Mouse (Mus musculus): ENCODE data around the gene Ppbp. TPM values are rescaled to one million over a fixed set of nuclear protein-coding genes. Genes with fewer than 3 reads are reported as not detected.
"Not testable (repeated sequence)": the region's sequence is repeated elsewhere in the genome, so short reads cannot be mapped to it uniquely, and the experiment has no call there.

Gene Ppbp
- polyA plus RNA-seq, 1 experiment from 2014 or later = 2.9 TPM

DNA sequence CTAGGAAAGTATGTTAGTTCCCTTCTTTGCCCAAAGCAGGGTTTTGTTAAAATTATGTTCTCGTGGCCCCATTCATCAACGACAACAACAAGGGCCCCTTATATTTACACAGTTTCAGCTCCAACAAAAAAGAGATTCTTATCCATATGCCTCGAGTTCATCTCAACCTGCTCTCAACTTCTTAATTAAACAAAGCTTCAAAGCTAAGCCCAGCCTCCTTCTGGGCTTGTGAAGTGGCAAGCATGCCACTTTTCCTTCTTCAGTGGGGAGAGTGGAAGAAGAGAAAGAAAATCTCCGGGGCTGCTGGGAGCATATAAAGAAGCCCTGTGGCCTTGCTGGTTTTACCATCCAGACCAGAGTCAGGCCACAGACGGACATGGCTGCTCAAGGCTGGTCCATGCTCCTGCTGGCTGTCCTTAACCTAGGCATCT is 25.9 kb downstream of the Ppbp start, which contains the start of gene Cxcl15:
Gene Cxcl15, plus strand, starts transcription at position 340 of the 431 bp plus-strand sequence.
- H3K36me3 ChIP-seq = no peaks in the 10 kb centered on the region
- H3K27me3 ChIP-seq = no peaks in the 10 kb centered on the region
- H3K9me3 ChIP-seq = no peaks in the 10 kb centered on the region
- no peak within 1 kb of the TSS for H3K4me2 ChIP-seq
- H3K4me1 ChIP-seq (replicated peaks) = no peaks in the 10 kb centered on the region
- H3K27ac ChIP-seq (replicated peaks) = no peak within 1 kb of the TSS
- WGBS = 76% methylated on average over 5 of the region's 5 CpGs
- no peak for ATAC-seq (ENCODE audit: low read depth)
- H3K9ac ChIP-seq = no peak within 1 kb of the TSS
- no peak within 1 kb of the TSS for H3K4me3 ChIP-seq

- H3K4me1 ChIP-seq (replicated peaks); H3K9ac ChIP-seq; H3K4me3 ChIP-seq; H3K4me2 ChIP-seq; H3K27ac ChIP-seq (replicated peaks); H3K36me3 ChIP-seq; H3K9me3 ChIP-seq; ATAC-seq (ENCODE audit: low read depth); H3K27me3 ChIP-seq: not testable (repeated sequence)
- WGBS = 89% methylated on average over 2 of the region's 2 CpGs
Observed at GRCm38 (mm10) chr5:90795392-90795791, 27.1 kb downstream of the Ppbp start.

DNA sequence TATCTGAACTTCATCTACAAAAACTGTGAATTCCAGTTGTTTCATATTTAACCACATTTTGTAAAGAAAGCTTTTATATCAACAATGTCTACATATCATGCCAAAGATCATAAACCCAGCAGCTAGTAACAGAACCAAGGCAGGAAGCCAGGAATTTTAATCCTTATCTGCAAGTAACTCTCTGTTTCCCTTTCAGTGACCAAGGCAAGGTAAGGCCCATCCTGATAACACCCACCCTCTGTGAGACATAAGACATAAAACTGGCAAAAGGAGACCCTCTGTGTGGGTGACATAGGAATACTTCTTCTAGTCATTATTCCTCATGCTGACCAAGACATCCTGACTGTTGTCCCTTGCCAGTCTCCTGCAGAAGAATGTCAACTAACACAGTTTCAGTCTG is 36.3 kb downstream of the Ppbp start:
- no peaks in the 10 kb centered on the region for H3K36me3 ChIP-seq
- H3K9me3 ChIP-seq = no peaks in the 10 kb centered on the region
- no peak for ATAC-seq (ENCODE audit: low read depth)
- H3K4me2 ChIP-seq = no peak overlapping the region
- H3K9ac ChIP-seq = no peak overlapping the region
- H3K27me3 ChIP-seq = no peaks in the 10 kb centered on the region
- H3K4me3 ChIP-seq = no peak overlapping the region
- no peak overlapping the region for H3K27ac ChIP-seq (replicated peaks)
- H3K4me1 ChIP-seq (replicated peaks) = no peaks in the 10 kb centered on the region

DNA sequence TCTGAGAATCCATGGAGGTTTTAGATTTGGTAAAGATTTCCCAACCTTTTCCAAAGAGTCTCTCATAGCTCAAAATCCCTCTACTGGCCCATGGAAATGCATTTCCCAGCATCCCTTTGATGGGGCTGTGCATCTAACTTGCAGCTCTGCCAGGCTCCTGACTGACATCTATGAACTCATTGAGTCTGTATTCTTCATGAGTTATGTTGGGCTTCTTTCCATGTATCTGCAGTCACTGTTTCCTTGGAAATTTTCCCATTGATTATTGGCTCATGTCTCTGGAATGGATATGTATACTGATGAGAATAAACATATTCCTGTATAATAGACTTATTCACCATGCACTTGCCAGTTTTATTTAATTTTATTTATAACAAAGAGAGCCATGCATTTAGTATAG is 37.7 kb downstream of the Ppbp start:
- no peak overlapping the region for H3K9ac ChIP-seq
- H3K4me3 ChIP-seq = no peak overlapping the region
- ATAC-seq (ENCODE audit: low read depth) = no peak
- H3K27ac ChIP-seq (replicated peaks) = no peak overlapping the region
- H3K27me3 ChIP-seq = no peaks in the 10 kb centered on the region
- H3K9me3 ChIP-seq = no peaks in the 10 kb centered on the region
- H3K4me2 ChIP-seq = no peak overlapping the region
- no peaks in the 10 kb centered on the region for H3K36me3 ChIP-seq
- no peaks in the 10 kb centered on the region for H3K4me1 ChIP-seq (replicated peaks)

DNA sequence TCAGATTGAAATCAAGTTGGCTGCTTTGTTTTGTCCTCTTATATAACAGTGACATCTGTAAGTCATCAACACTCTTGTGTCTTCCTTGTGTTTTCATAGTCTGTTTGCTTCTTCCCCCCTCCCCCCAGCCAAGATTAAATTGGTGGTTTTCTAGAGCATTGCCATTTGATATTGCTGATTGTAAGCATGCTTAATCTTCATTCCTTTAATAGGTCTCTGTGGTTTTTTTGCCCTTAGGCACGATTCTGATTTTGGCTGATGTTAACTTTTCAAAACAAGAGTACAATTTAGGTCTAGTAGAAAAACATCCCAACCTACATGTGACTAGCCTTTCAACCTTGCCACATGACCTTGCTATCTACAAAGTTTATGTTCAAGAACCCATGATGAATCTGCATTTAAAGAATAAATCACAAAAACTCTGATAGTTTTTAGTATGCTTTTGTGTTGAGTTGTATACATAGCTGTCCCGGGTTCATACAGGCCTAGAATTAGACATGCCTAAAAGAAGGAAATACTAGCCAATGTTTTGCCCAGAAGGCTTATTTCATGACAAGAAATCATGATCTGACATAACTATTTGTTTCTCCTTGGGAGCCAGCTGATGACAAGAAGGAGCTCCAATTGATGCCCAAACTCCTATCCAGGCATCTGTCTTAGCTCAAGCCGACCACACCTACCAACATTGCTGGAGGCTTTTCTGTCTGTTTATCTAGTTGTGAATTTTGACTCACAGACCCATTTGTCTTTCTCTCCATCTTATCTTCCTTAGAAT is 39.0 kb downstream of the Ppbp start:
- 84% methylated on average over 3 of the region's 3 CpGs for whole genome bisulfite sequencing
- no peak overlapping the region for H3K4me2 ChIP-seq
- no peaks in the 10 kb centered on the region for H3K27me3 ChIP-seq
- no peaks in the 10 kb centered on the region for H3K9me3 ChIP-seq
- H3K4me1 ChIP-seq (replicated peaks) = no peaks in the 10 kb centered on the region
- no peak overlapping the region for H3K4me3 ChIP-seq
- no peak overlapping the region for H3K27ac ChIP-seq (replicated peaks)
- no peak overlapping the region for H3K9ac ChIP-seq
- no peaks in the 10 kb centered on the region for H3K36me3 ChIP-seq
- no peak for ATAC-seq (ENCODE audit: low read depth)

Small RNA genes within 50 kb of the gene (microRNA-seq; reads per million reads assigned to microRNA genes)
- not detected for gene Gm24322

Other genes with a start within 250 kb of the Ppbp start
- not detected in 2 replicates for gene Afm, start 249.6 kb upstream of the Ppbp start, polyA plus RNA-seq (2015; fragmentation: Nextera tagmentation; extraction: Ambion mirVana)
- not detected in 2 replicates for gene 5830473C10Rik, start 207.4 kb upstream of the Ppbp start, polyA plus RNA-seq (2015; fragmentation: Nextera tagmentation; extraction: Ambion mirVana)
- 1.7 and 1.9 TPM in 2 replicates for gene Rassf6, start 127.9 kb upstream of the Ppbp start, polyA plus RNA-seq (2015; fragmentation: Nextera tagmentation; extraction: Ambion mirVana)
- not detected in 2 replicates for gene Cxcl5, start 9.2 kb upstream of the Ppbp start, polyA plus RNA-seq (2015; fragmentation: Nextera tagmentation; extraction: Ambion mirVana)
- gene Pf4, start 3.9 kb downstream of the Ppbp start, polyA plus RNA-seq (2015; fragmentation: Nextera tagmentation; extraction: Ambion mirVana) = 50.6 and 64.9 TPM in 2 replicates
- gene Cxcl3, start 17.6 kb downstream of the Ppbp start, polyA plus RNA-seq (2015; fragmentation: Nextera tagmentation; extraction: Ambion mirVana) = not detected in 2 replicates
- not detected in 2 replicates for gene Cxcl15, start 26.0 kb downstream of the Ppbp start, polyA plus RNA-seq (2015; fragmentation: Nextera tagmentation; extraction: Ambion mirVana)
- gene Cxcl1, start 122.7 kb downstream of the Ppbp start, polyA plus RNA-seq (2015; fragmentation: Nextera tagmentation; extraction: Ambion mirVana) = not detected in 2 replicates
- not detected in 2 replicates for gene Cxcl2, start 135.4 kb downstream of the Ppbp start, polyA plus RNA-seq (2015; fragmentation: Nextera tagmentation; extraction: Ambion mirVana)
- 97.4 and 98.2 TPM in 2 replicates for gene Mthfd2l, start 162.6 kb downstream of the Ppbp start, polyA plus RNA-seq (2015; fragmentation: Nextera tagmentation; extraction: Ambion mirVana)